Mouse (Mus musculus) neural tube, embryonic 12.5 days (tissue): ENCODE data around the gene Gpd2. TPM values are rescaled to one million over a fixed set of nuclear protein-coding genes. Genes with fewer than 3 reads are reported as not detected.
A peak's percentile ranks its signal among the peaks of the same experiment; 100 is the strongest.

ENCODE experiments used
- ATAC-seq: fragments of 200-750 bp; cut with Nextera tagmentation; 2 replicates; pipeline ENCODE4 v1.8.0; 2017; ENCODE audit warnings: low read depth, mild to moderate bottlenecking, moderate TSS enrichment, moderate library complexity; ENCODE audit not compliant: low FRiP score
- H3K27ac ChIP-seq: fragments of 300-500 bp; sonication (generic); 2 replicates; pipeline ENCODE4 v1.5.1; 2016
- H3K27me3 ChIP-seq: fragments of 300-500 bp; sonication (generic); replicated peaks from 2 replicates; pipeline ENCODE4 v1.6.1; 2016; ENCODE audit warnings: mild to moderate bottlenecking
- H3K36me3 ChIP-seq: fragments of 300-500 bp; sonication (generic); 2 replicates; pipeline ENCODE4 v1.6.1; 2016; ENCODE audit warnings: mild to moderate bottlenecking
- H3K4me1 ChIP-seq: fragments of 300-500 bp; sonication (generic); 2 replicates; pipeline ENCODE4 v1.6.1; 2016
- H3K4me2 ChIP-seq: fragments of 300-500 bp; sonication (generic); replicated peaks from 2 replicates; pipeline ENCODE4 v1.6.1; 2016; ENCODE audit warnings: mild to moderate bottlenecking
- H3K4me3 ChIP-seq: fragments of 300-500 bp; sonication (generic); 2 replicates; pipeline ENCODE4 v1.5.1; 2016
- H3K9ac ChIP-seq: fragments of 300-500 bp; sonication (generic); 2 replicates; pipeline ENCODE4 v1.6.1; 2016; ENCODE audit warnings: mild to moderate bottlenecking
- H3K9me3 ChIP-seq: fragments of 300-500 bp; sonication (generic); 2 replicates; pipeline ENCODE4 v1.6.1; 2016; ENCODE audit warnings: mild to moderate bottlenecking
- WGBS: fragments of 180-500 bp; shearing (Covaris S2); methylation state at CpG from one replicate; pipeline ENCODE4 v1.1.7; 2016; 5-methylcytosine and 5-hydroxymethylcytosine counted together
- polyA plus RNA-seq: library from polyadenylated mRNA; unstranded; fragments of >200 nt; fragmentation: Nextera tagmentation; extraction: Ambion mirVana; gene quantifications from 2 replicates; pipeline ENCODE4 v1.2.1, GENCODE M21; 2016

Gpd2 gene
- polyA plus RNA-seq, 1 experiment from 2014 or later = 16.7 TPM

GRCm38 (mm10) chr2:57231432-57231831, 6.0 kb upstream of the Gpd2 start:
- Histone ChIP-seq H3K4me3 (no peak overlapping the region), H3K4me2 (no peak overlapping the region), H3K27ac (no peak overlapping the region), H3K27me3 (0 out of 2 replicates have a peak, but pooled peaks cover 2% of the 10 kb centered on the region), H3K4me1 (no peaks in the 10 kb centered on the region), H3K36me3 (no peaks in the 10 kb centered on the region), H3K9me3 (no peaks in the 10 kb centered on the region), H3K9ac (no peak overlapping the region)
- WGBS = 91% methylated on average over 5 of the region's 5 CpGs
- ATAC-seq = no peak

GRCm38 (mm10) chr2:57232328-57232727, 5.1 kb upstream of the Gpd2 start:
- H3K27me3 ChIP-seq = 0 out of 2 replicates have a peak, but pooled peaks cover 2% of the 10 kb centered on the region
- H3K9ac ChIP-seq = no peak overlapping the region
- WGBS = 92% methylated on average over 8 of the region's 8 CpGs
- H3K4me3 ChIP-seq = no peak overlapping the region
- no peaks in the 10 kb centered on the region for H3K36me3 ChIP-seq
- no peaks in the 10 kb centered on the region for H3K4me1 ChIP-seq
- ATAC-seq = no peak
- H3K4me2 ChIP-seq = no peak overlapping the region
- no peak overlapping the region for H3K27ac ChIP-seq
- no peaks in the 10 kb centered on the region for H3K9me3 ChIP-seq

DNA sequence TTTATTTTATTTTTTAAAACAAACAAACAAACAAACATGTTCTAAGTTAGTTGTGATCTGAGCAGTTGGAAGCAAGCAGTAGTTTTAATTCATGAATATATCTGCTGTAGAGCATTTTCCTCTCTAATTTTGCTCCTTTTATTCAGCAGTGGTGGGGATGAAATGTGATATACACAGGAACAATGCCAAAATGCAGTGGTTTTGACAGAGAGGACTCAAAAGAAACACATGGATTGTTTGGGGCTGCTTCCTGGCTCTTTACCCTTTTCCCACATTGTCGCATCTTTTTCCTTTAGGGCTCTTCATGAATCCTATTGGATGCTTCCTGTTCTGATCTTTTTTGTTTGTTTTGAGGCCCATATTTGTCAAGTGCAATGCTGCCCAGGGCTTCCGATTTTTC, 1.2 kb upstream of the Gpd2 start:
- no peak overlapping the region for H3K9ac ChIP-seq
- no peaks in the 10 kb centered on the region for H3K4me1 ChIP-seq
- H3K36me3 ChIP-seq = no peaks in the 10 kb centered on the region
- H3K4me2 ChIP-seq = no peak overlapping the region
- H3K9me3 ChIP-seq = no peaks in the 10 kb centered on the region
- 91% methylated on average over 2 of the region's 2 CpGs for WGBS
- no peak overlapping the region for H3K27ac ChIP-seq
- H3K4me3 ChIP-seq = no peak overlapping the region
- ATAC-seq = no peak
- H3K27me3 ChIP-seq = 0 out of 2 replicates have a peak, but pooled peaks cover 2% of the 10 kb centered on the region

GRCm38 (mm10) chr2:57237026-57237425, 409 bp upstream of the Gpd2 start:
- Histone ChIP-seq H3K9me3 (no peaks in the 10 kb centered on the region), H3K4me1 (no peaks in the 10 kb centered on the region), H3K4me2 (peak overlapping the region; percentile 92), H3K36me3 (no peaks in the 10 kb centered on the region), H3K27ac (no peak overlapping the region), H3K4me3 (no peak overlapping the region), H3K9ac (no peak overlapping the region), H3K27me3 (0 out of 2 replicates have a peak, but pooled peaks cover 2% of the 10 kb centered on the region)
- no peak for ATAC-seq
- WGBS = 44% methylated on average over 6 of the region's 6 CpGs

DNA sequence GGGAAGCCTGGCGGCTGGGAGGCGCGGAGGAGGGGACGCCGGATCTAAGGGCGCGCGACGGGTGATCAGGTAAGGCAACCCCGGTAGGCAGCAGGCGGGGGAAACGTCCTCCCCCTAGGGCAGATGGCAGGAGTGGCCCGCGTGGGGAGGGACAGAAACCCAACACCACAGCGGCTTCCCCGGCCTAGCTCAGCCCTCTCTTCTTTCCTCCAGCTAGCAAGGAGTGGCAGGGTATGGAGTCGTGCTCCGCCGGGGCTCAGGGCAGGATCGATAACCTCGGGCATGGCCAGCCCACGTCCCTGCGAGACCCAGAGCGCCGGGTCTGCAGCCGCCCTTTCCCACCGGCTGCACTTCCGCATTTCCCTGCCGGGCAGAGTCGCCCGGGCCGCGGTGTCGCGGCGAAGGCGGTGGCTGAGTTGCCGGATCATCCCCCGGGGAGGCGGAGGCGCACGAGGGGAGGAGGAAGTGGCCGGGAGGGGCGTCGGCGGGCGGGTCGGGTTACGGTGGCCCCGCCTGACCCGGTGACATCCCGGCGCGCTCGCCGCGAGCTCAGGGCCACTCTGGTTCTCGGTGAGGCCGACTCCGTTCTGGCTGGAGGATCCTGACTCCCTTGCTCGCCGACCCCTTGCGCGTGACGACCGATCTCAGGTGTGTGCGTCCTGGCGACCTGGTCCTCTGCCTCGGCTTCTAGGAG, 632 bp downstream of the Gpd2 start:
- Histone ChIP-seq H3K36me3 (no peaks in the 10 kb centered on the region), H3K9ac (peak overlapping the region; percentile 75), H3K27ac (no peak overlapping the region), H3K4me3 (peak overlapping the region; percentile 68), H3K9me3 (no peaks in the 10 kb centered on the region), H3K27me3 (0 out of 2 replicates have a peak, but pooled peaks cover 2% of the 10 kb centered on the region), H3K4me1 (no peaks in the 10 kb centered on the region), H3K4me2 (peak overlapping the region; percentile 92)
- peak; percentile 84 for ATAC-seq
- under 1% methylated on average over 69 of the region's 69 CpGs for WGBS

DNA sequence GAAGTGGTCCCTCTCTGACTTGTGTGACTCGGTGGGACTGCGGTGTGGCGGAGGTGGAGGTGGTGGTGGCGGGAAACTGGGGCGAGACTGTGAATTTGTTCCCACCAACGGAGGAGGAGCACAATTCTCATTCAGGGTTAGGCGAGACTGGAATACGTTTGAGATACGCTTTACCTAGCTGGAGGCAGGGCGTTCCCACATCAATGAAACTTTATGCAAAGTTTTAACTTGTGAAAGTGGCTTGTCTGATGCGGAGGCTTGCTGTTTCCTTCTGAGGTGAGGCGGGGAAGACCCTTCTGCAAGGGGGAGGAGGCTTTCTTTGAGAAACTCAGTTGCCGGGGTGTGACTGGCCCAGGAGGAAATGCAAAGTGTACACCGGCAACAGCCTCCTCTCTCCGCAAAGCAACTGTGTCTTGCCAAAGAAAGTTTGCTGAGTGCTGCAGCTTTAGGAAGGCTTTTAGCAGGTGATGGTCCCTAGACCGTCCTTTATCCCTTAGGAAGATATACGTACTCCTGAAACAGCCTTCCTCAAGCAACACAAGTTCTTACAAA, 1.3 kb downstream of the Gpd2 start:
- Histone ChIP-seq H3K4me3 (peak overlapping the region; percentile 68), H3K27me3 (0 out of 2 replicates have a peak, but pooled peaks cover 2% of the 10 kb centered on the region), H3K9ac (peak overlapping the region; percentile 75), H3K4me1 (no peaks in the 10 kb centered on the region), H3K27ac (no peak overlapping the region), H3K4me2 (peak overlapping the region; percentile 92), H3K36me3 (no peaks in the 10 kb centered on the region), H3K9me3 (no peaks in the 10 kb centered on the region)
- ATAC-seq = 0 out of 2 replicates have a peak, but pooled peaks have one; percentile 2
- 3% methylated on average over 17 of the region's 17 CpGs for WGBS

- Histone ChIP-seq H3K4me1 (no peaks in the 10 kb centered on the region), H3K27ac (no peak overlapping the region), H3K4me3 (no peak overlapping the region), H3K36me3 (no peaks in the 10 kb centered on the region), H3K27me3 (no peaks in the 10 kb centered on the region), H3K9ac (no peak overlapping the region), H3K9me3 (no peaks in the 10 kb centered on the region), H3K4me2 (peak overlapping the region; percentile 92; the same call in 1 of the 2 replicates)
- no peak for ATAC-seq
- 13% methylated on average over 2 of the region's 2 CpGs for WGBS
These were observed 1.9 kb downstream of the Gpd2 start for GRCm38 (mm10) chr2:57239356-57239755.

GRCm38 (mm10) chr2:57243987-57244386, 6.6 kb downstream of the Gpd2 start:
- H3K4me1 ChIP-seq = no peaks in the 10 kb centered on the region
- H3K4me2 ChIP-seq = no peak overlapping the region
- WGBS = 33% methylated on average over 5 of the region's 5 CpGs
- ATAC-seq = no peak
- no peaks in the 10 kb centered on the region for H3K36me3 ChIP-seq
- no peak overlapping the region for H3K9ac ChIP-seq
- no peaks in the 10 kb centered on the region for H3K9me3 ChIP-seq
- no peaks in the 10 kb centered on the region for H3K27me3 ChIP-seq
- no peak overlapping the region for H3K27ac ChIP-seq
- H3K4me3 ChIP-seq = no peak overlapping the region

- Histone ChIP-seq H3K27me3 (no peaks in the 10 kb centered on the region), H3K27ac (no peak overlapping the region), H3K4me2 (no peak overlapping the region), H3K36me3 (no peaks in the 10 kb centered on the region), H3K9ac (no peak overlapping the region), H3K4me3 (no peak overlapping the region), H3K4me1 (no peaks in the 10 kb centered on the region), H3K9me3 (no peaks in the 10 kb centered on the region)
- WGBS = 93% methylated on average over 6 of the region's 6 CpGs
- ATAC-seq = no peak
These were observed 8.4 kb downstream of the Gpd2 start for GRCm38 (mm10) chr2:57245721-57246328.

DNA sequence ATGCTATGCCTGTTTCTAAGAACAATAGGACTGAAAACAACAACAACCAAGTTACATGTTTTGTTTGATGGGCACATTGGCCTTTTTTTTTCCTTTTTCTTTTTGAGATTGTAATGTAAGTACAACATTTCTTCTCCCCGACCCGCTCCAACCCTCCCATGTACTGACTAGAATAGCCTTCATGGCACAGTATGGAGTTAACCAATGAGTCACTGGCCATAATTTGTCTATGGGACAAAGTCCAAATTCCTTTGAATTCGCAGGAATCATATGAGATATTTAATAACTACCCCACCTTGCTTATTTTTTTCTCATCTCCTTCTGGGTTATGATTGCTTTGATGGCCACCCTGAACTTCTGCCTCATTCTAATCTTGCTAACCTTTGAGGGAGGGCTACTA, 12.7 kb downstream of the Gpd2 start:
- ATAC-seq = no peak
- Histone ChIP-seq H3K4me3 (no peak overlapping the region), H3K27me3 (no peaks in the 10 kb centered on the region), H3K4me2 (no peak overlapping the region), H3K9ac (no peak overlapping the region), H3K27ac (no peak overlapping the region), H3K36me3 (no peaks in the 10 kb centered on the region), H3K4me1 (no peaks in the 10 kb centered on the region), H3K9me3 (no peaks in the 10 kb centered on the region)
- WGBS = 96% methylated on average over 3 of the region's 3 CpGs

GRCm38 (mm10) chr2:57251636-57252317, 14.3 kb downstream of the Gpd2 start:
- H3K4me1 ChIP-seq = no peaks in the 10 kb centered on the region
- no peaks in the 10 kb centered on the region for H3K9me3 ChIP-seq
- WGBS = 84% methylated on average over 13 of the region's 13 CpGs
- no peaks in the 10 kb centered on the region for H3K27me3 ChIP-seq
- H3K27ac ChIP-seq = no peak overlapping the region
- no peak for ATAC-seq
- H3K9ac ChIP-seq = no peak overlapping the region
- H3K4me2 ChIP-seq = no peak overlapping the region
- H3K36me3 ChIP-seq = no peaks in the 10 kb centered on the region
- no peak overlapping the region for H3K4me3 ChIP-seq
